Mouse (Mus musculus): ENCODE data around the gene Sec11a. TPM values are rescaled to one million over a fixed set of nuclear protein-coding genes. Genes with fewer than 3 reads are reported as not detected.
"Not testable (repeated sequence)": the region's sequence is repeated elsewhere in the genome, so short reads cannot be mapped to it uniquely, and the experiment has no call there.

Sec11a gene
- 100 to 1,000 TPM; 100 to 116 TPM for total RNA-seq (2021)
- long read RNA-seq, experiment 1, transcript Sec11a-201 (6 exons, 1,345 nt): major isoform, 128 of 141 reads
- long read RNA-seq, experiment 1, partial matches to known transcripts: 1 of 141 reads
- long read RNA-seq, experiment 1, other reads (novel, unspliced or antisense): 9 of 141 reads
- long read RNA-seq, experiment 2, transcript Sec11a-201 (6 exons, 1,345 nt): major isoform, 38 of 42 reads
- long read RNA-seq, experiment 2, partial matches to known transcripts: 0 of 42 reads
- long read RNA-seq, experiment 2, other reads (novel, unspliced or antisense): 3 of 42 reads

DNA sequence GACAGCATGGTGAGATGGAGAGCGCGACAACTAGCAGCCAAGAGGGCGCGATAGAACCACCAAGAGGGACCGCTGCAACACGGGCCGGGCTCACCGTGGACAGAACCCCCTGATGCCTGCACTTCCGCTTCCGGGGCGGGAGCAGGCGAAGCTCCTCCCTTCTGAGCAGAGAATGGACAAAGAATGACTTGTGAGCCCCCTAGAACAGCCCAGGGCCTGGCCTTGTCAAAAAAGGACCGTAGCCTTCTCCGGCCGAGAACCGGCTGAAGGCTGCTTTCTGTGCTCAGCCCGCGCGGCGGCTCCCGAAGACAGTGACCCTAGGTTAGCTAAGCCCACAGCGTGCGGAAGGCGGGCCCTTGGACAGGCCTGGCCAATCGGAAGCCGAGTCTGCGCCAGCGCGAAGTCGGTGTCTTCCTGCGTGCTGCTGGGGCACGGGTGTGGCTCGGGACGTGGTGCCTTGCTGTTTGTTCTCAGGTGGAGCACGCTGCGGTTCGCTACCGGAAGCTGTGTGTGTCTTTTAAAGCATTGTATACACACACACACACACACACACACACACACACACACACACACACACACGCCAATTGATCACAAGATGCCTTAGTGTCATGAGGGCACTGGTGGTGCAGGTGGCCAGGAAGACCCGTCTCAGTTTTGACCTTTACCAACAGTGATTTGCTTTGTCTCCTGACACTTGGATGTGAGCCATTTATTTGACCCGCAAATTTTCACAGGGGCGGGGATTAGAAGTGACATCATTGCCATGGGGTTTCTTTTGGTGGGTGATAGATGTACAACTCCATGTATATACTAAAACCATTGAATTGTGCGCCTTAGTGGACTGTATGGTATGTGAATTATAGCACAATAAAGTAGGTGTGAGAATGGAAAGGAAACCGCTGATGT is at the start of gene Sec11a:
Gene Sec11a (minus strand): TSS at position 336 of the 906 bp plus-strand sequence.
- DNase-seq: peak; percentile 95

DNA sequence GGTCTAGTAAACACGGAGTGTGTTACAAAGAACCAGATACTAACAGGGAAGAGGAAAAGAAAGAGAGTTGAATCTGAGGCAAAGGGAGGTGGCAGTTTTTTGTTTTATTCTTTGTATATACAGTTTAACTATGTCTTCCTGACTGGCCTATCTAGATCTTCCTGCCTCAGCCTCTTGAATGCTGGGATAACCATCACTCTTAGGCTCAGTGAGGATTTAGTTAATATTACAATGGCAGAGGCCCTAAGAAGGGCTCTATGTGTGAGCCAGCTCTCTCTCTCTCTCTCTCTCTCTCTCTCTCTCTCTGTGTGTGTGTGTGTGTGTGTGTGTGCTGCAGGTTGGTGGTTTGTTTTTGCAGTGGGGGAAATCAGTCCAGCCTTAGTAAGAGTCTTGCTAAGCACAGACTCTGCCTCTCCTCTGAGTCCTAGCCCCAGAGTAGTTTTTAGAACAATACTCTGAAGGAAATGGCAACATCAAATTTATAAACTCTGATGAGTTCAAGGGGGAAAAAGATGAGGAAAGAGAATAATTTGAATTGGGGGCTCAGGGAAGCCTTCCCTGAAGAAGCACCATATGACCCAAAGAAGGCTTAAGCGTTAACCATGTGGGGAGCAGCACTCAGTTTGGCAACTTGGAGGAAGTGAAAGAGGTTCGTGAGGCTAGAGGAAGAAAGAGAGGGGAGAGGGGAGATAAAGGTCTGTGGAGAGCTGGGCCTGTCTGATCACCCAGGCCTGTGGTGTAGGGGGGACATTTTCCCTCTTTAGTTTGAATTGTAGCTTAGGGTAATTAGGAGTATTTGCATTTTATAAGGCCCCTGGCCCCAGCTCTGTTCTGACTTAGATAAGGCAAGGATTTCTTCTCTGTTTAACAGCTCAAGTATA is 47.9 kb upstream of the Sec11a start:
- DNase-seq: no peak

DNA sequence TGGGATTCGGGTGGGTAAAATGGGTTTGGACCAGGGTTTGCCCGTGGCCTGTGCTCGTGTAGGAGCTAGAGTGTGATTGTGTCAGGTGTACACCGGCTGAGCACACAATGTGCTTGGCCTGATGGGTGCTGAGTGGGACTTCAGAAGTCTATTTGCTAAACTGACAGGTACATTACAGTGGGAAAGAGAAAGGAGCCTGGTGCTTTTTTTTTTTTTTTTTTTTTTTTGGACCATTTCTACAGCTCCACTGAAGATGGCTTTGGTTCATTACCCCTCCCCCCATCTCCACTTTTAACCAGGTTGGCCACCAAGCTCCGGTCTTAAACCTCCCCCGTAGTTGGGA is 47.1 kb upstream of the Sec11a start:
- no peak for DNase-seq

DNA sequence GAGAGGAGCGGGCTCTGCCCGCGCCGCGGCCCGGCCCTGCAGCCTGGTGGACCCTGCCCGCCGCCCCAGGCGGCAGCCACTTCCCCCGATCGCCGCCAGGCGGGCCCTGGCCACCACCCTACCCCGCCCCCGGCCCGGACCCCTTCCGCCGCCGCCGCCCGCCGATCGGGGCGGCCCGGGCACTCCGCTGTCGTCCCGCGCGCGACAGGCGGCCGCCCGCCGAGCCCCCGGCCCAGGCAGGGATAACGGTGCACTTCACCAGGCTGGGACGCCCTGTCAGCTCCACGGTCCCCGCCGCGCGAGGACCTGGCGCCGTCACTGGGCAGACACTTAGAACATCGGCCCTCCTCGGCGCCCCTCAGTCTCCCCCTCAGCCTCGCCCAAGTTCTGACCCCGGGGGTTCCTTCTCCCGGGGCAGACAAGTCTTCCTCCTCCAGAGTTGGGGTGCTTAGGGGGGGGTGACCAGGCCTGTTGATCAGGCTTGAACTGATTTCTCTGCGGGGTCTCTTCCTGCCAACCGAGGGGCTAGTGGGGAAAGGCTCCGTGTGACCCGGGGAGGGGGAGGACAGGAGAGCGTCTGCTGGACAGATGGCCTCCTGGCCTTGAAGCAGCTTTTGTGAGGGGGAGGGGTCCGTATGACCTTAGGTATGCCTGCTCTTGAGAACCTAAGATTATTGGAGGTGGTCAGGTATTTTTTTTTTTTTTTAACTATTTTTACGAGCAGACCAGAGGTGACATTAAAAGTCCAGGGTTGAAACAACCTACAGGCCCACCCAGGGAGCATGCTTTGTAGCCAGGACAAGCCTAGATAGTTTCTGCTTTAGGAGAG is 46.5 kb upstream of the Sec11a start:
- DNase-seq: peak; percentile 64 to 80

DNA sequence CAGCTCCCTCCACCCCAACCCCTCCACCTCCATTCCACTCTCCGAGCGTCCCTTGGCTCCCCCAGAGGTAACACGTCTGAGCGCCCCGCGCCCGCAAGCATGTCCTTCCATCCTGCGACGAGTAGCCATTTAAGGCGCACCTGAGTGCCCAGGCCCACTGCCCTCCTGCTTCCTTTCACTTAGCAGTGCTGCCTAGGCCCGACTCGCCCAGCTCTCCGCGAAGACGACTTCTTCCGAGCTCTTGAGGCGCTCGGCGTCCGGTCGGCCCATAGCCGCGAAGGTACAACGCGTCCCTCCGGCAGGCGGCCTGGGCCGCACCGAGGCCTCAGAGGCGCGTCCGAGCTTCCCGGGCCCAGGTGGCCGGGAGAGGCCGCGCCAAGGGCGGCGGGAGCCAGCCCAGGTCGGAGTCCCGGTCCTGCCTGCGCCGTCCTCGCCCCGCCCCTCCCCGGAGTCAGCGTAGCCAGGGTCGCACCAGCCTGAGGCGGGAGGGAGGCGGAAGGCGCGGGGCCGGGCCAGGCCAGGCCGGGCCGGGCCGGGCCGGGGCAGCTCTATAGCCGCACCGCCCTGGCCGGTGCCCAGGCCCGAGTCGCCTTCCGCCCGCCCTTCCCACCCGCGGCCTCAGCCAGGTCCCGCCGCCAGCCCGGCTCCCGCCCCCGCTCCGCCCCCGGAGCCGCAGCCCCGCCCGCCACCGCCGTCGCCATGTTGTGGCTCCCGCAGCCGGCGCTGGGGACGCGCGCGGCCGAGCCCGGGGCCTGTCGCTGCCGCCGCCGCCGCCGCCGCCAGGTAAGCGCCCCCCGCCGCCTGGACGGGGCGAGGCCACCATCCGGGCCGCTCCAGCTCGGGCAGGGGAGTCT is 45.6 kb upstream of the Sec11a start, which contains the start of gene Zfp592:
Gene Zfp592 (plus strand): TSS at position 702 of the 854 bp plus-strand sequence.
- DNase-seq: peak; percentile 89 to 95

DNA sequence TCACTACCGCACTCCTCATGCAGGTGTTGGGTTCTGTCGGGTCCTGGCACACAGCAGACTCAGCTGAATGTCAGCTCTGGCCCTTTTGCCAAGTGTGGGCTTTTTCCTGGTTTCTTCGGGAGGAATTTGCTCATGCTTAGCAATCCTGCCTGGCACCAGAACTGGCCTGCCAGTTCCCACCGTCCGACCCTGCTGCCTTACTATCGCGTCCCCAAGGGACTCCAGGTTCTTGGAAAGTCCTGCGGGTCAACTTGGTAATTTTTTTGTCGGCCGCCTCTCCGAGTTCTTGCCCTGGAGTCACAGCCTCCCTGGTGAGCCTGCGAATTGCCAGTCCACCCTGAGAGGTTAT is 45.0 kb upstream of the Sec11a start:
- DNase-seq: peak; percentile 35 to 53

DNA sequence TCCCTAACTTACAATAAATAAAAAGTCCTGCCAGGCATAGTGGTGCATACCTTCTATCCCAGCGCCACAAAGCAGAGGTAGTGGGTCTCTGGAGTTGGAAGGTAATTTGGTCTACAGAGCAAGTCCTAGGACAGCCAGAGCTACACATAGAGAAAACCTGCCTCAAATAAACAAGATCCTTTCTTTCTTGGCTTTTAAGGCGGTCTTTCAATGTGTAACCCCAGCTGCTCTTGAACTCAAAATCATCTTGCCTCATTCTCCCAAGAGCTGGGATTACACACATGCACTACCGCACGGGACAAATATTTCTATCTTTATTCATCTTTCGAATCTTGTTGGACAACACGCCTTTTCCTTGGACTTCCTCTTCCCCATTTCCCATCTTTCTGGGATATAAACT is 44.5 kb upstream of the Sec11a start:
- DNase-seq: no peak

DNA sequence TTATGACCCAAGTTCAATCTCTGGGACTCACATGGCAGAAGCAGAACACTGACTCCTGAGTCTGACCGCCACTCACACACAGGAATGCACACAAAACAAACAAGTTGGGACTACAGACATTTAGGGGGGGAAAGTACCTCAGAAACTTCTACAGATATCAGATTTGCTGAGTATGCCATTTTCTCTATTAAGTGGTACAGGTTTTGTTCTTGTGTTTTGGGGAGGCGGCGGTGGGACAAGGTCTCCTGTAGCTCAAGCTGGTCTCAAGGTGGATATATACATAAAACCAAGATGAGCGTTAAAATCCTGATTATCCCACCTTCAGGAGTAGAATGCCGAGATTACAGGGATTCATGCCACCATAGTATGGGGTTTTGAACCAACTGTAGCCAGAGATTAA is 44.0 kb upstream of the Sec11a start:
- no peak for DNase-seq

DNA sequence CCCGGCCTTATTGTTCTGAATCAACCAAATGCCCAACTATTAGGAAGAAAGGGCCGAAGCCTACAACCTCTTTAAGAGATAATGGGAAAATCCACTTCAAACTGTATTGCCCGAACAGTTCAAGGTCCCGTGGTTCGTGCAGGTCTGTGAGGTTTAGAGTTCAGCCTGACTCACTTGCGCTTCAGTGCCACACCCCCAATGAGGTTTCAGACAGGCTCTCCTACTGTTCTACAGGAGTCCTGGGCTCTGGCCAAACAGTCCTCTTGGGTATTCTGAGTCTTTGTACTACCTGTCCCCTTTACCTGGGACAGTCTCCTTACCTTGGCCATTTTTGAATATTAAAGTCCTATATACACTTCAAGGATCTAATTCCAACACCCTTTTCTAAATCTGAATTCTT is 42.7 kb upstream of the Sec11a start:
- DNase-seq: peak in 1 of 2 experiments; percentile 12

DNA sequence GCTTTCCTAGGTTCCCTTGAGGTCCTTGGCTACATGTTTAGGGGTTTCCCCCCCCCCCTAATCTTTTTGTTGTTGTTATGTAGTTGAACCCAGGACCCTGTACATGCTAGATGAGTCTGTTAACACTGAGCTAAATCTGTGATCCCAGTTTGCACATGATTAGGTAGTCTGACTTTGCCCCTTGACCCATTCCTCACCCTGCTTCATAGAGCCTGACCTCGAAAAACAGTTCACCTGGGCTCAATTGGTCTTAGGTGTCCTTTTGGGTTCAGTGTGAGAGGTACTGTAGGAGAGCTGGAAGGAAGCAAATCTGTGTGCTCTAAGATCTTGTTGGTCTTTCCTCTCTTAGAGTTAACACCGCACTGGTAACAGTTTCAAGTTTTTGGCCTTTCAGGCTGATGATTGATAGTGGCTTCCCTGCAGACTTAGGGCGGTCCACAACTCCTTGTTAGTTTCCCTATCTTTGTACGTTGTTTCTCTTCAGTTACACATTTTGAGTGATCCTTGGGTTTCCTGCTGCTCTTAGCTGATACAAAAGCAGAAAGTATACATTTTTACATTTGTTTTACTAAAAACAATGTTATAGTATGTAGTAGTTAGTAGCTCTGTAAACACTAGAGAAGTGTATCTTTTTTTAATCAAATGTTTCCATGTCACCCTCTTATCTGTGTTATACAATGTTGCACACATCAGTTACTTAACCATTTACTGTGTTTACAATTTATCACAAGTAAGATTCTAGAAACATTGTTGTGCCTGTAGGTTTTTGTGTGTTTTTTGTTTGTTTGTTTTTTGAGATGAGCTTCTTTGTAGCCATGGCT is 40.4 kb upstream of the Sec11a start:
- DNase-seq: no peak

DNA sequence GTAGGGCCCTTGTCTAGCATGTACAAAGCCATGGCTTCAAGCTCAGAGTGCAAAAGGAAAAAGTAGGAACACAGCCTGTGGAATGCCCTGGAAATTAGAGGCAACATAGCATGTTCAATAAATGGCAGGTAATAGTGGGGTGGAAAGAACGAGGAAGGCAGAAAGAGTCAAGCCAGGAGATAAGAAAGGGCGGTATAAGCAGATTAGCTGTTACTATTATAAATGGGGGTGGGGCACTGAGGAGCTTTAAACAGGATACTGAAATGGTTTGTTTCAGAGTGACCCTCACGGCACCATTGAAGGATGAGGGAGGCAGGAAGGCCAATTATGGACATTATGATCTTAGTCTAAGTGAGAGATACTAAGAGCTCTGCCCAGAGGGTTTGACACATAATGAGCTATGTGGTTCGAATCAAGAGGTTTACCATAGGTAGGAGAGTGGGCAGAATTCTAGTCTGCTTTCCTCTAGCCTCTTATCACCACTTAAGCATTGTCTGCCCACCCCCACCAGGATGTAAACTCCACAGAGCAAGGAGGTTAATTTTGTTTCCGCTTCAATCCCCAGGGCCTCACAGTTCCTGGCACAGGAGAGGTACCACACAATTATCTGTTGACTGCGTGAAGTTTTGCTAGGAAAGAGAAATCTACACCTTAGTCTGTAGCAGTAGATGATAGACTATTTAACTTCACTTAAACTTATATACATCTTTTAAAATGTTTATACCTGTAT is 39.0 kb upstream of the Sec11a start:
- DNase-seq: no peak

DNA sequence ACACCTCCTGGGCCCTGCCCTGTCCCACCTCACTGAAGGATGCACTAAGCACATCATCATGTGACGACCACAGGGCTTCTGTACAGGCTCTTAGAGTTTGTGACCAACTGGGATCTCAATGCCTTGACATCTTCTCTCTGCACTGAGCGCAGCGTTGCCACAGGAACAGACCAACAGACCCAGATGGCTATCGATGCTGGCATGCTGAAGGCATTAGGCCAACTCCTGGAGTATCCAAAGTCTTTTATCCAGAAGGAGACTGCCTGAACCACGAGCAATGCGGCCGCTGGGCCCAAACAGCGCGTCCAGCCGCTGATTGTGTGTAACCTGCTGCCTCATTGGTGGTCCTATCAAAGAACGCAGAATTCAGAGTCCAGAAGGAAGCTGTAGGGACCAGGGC is 33.0 kb upstream of the Sec11a start:
- DNase-seq: no peak

DNA sequence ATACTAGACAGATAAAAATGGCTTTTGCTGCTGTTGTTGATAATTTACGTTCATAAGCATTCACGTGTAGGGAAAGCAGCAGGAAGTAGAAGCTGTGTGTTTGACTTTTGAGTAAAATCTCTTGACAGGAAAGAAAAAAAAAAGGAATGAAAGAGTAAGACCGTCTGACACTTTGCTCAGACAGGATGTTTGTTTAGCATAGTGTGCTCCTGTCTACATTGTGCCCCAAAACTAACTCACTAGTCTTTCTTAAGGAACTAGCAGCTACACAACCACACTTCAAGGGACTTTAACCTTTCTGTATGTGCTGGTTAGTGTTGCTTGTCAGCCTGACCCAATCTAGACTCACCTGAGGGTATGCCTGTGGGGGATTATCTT is 26.0 kb upstream of the Sec11a start:
- not testable (repeated sequence) for DNase-seq

DNA sequence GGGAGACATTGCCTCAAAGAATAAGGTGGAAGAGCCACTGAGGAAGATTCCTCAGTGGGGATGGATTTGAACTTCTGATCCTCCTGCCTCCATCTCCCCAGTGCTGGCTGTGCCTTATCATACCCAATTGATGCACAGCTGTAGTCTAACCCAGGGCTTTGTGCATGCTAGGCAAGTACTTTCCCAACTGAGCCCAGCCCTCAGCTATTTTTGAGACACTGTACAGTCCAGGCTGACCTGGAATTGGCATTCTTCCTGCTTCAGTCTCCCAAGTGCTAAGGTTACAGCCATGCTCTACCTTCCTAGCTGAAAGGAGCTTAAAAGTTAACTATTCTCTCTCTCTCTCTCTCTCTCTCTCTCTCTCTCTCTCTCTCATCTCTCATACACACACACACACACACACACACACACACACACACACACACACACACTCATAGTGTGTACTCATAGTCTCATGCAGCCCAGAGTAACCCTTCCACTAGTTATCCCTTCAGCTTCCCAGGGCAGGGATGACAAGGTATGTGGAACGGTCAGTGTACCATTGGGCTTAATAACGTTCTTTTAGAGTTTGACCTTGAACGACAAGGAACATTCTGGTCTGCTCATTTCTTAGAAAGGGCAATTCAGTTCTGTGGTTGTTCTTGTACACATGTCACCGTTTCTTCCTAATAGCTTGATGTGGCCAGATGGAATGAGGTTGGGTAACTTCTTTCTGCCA is 25.5 kb upstream of the Sec11a start:
- DNase-seq: not testable (repeated sequence)

DNA sequence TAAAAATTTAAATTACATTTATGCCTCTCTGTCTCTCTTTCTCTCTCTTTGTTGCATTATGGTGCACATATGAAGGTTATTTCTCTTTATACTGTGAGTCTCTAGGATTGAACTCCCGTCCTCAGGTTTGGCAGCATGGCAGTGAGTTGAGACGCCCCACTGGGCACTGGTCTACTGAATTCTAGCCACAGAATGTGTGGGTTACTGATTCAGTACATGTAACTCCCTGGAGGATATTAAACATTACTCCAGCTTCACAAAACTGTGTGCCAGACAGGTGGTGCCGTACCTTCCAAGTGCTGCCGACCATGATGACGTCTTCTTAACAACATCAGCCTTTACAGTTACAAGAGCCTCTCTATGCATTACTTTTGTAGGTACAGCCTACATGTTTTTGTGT is 24.5 kb upstream of the Sec11a start:
- no peak for DNase-seq

DNA sequence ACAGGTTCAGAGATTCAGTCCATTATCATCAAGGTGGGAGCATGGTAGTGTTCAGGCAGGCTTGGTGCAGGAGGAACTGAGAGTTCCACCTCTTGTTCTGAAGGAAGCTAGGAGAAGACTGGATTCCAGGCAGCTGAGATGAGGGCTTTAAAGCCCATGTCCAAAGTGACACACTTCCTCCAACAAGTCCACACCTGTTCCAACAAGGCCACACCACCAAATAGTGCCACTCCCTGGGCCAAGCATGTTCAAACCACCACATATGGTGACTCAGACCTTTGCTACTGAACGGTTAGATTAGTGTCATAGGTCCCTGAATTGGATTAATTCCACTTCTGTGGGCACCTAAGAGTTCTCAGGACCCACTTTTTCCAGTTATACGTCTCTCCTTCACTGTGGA is 23.8 kb upstream of the Sec11a start:
- no peak for DNase-seq

DNA sequence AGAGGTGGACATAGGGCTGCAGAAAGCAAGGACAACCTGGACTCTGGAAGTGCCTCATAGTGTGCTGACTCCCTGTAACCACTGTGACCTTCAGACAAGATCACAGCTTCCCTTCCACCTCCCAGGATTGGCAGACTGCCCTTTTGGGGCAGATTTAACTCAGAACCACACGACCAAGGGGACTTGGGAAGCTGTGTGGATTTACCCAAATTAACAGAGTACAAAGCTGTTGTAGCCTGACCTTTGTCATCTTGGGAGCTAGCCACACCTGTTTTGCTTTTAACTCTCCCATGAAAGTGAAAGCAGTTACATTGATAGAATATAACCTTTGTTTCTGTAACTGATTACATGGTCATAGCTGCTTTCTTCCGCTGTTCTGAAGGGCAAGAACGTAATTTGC is 23.3 kb upstream of the Sec11a start:
- peak; percentile 63 to 71 for DNase-seq

DNA sequence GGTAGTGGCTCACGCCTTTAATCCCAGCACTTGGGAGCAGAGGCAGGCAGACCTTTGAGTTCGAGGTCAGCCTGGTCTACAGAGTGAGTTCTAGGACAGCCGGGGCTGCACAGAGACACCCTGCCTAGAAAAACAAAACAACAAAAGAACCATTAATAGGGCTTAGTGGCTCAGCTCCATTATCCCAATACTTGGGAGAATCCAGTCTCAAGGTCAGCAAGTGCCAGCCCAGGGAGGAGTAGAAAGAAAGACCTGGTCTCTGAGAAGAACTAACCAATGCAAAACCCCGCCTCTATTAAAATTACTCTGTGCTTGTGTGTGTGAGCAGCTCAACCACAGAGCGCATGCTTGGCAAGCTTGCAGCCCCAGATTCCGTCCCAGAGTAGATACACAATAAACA is 15.2 kb upstream of the Sec11a start:
- DNase-seq: no peak

All from adrenal gland, postnatal 36 days (tissue).